Mouse (Mus musculus): Measurements from ENCODE around the gene Exoc7. TPM values are rescaled to one million over a fixed set of nuclear protein-coding genes. Genes with fewer than 3 reads are reported as not detected.

The Exoc7 gene
- polyA plus RNA-seq, 1 experiment = not detected

DNA sequence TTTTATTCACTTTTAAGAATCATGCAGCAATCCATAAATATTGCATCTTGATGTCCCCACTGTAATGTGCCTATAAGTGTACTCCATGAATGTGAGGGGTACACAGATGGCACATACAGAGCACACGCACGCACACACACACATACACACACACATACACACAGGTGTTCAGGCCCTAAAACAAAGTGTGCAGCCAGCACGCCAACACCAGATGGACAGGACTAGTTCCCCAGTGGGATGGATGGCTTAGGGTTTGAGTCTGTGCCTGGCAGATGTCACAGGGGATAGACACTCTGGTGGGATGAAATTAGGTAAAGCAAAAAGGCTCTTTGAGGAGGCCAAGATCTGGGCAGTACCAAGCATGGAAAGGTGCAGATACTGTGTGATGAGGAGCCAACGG, 29.4 kb upstream of the Exoc7 start:
- H3K4me3 ChIP-seq (ENCODE audit: insufficient read depth, low read depth, low read length) = no peak overlapping the region
- peaks cover 39% of the 10 kb centered on the region for H3K4me1 ChIP-seq (ENCODE audit: control insufficient read depth, insufficient read depth, low read length)
- 65% methylated on average over 4 of the region's 4 CpGs for WGBS
- TF ChIP-seq CTCF (IDR thresholded peaks at IDR 0.05; ENCODE audit: insufficient read depth, low read depth, low read length) = no peak
- TF ChIP-seq POLR2A (IDR thresholded peaks at IDR 0.05; ENCODE audit: insufficient read depth, low read depth, low read length) = no peak
- H3K27ac ChIP-seq (ENCODE audit: insufficient read depth, low read depth, low read length) = no peak overlapping the region

DNA sequence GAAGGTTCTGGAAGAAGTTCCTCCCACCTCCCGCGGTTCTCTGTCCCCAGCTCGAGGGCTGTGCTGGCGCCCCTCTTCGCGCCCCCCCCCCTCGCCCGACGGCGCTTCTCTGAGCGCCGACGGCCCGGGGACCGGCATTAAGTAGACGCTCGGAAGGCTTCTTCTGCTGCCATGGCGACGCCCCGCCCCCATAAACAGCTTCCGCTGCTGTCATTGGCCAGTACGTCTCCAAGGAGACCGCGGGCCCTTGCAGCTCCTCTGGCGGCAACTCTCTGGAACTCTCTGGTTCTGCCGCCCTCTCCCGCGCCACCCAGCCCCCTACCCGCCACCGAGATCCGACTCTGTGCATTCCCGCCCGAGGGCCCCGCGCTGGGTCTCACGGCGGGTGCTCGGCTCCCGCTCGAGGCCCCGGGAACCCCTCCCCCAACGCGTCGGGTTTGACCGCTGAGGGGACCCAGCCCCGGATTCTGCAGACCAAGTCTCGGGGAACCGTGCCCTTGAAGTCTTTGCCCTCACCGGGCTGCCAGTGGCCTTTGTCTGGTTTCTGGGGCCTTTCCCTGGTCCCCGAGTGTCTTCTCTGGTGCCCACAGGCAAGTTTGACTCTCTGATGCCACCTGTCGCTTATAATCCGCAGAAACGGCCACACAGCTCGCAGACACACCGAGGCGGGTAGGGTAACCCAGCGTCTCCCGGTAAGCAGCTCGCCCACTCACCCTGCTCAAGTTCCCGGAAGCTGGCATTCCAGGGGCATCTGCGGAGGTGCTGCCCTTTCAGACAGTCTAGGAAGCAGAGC, 28.4 kb upstream of the Exoc7 start, which contains the start of gene Foxj1:
TSS of gene Foxj1 (minus strand) at position 156 of the 793 bp plus-strand sequence.
- peak within 1 kb of the TSS; percentile 57 for H3K4me3 ChIP-seq (ENCODE audit: insufficient read depth, low read depth, low read length)
- H3K4me1 ChIP-seq (ENCODE audit: control insufficient read depth, insufficient read depth, low read length) = peaks cover 39% of the 10 kb centered on the region
- H3K27ac ChIP-seq (ENCODE audit: insufficient read depth, low read depth, low read length) = no peak within 1 kb of the TSS
- TF ChIP-seq POLR2A (IDR thresholded peaks at IDR 0.05; ENCODE audit: insufficient read depth, low read depth, low read length) = no peak
- peak; percentile 37; the same call in 1 of the 2 replicates for TF ChIP-seq CTCF (IDR thresholded peaks at IDR 0.05; ENCODE audit: insufficient read depth, low read depth, low read length)
- WGBS = under 1% methylated on average over 61 of the region's 61 CpGs

DNA sequence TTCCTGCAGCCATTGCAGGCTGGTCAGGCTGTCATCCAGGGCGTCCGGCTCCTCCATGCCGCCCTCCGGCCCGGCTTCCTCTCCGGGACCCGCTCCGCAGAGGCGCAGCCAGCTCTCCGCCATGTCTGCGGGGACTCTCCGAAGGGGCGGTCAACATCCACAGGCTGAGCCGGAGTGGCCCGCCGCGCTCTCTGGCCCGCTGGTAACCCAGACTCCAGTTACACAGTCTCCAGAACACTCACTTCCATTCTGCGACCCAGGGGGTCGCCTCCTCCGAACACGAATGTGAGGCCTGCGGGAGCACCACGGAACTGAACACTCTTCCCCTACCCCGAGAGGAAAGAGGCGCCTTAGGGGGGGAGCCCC, 27.4 kb upstream of the Exoc7 start:
- no peak overlapping the region for H3K27ac ChIP-seq (ENCODE audit: insufficient read depth, low read depth, low read length)
- peaks cover 45% of the 10 kb centered on the region for H3K4me1 ChIP-seq (ENCODE audit: control insufficient read depth, insufficient read depth, low read length)
- TF ChIP-seq POLR2A (IDR thresholded peaks at IDR 0.05; ENCODE audit: insufficient read depth, low read depth, low read length) (0 out of 2 replicates have a peak, but pooled peaks have one; percentile 21), CTCF (IDR thresholded peaks at IDR 0.05; ENCODE audit: insufficient read depth, low read depth, low read length) (no peak)
- 18% methylated on average over 26 of the region's 26 CpGs for WGBS
- 0 out of 2 replicates have a peak overlapping the region, but pooled peaks have one; percentile 35 for H3K4me3 ChIP-seq (ENCODE audit: insufficient read depth, low read depth, low read length)

DNA sequence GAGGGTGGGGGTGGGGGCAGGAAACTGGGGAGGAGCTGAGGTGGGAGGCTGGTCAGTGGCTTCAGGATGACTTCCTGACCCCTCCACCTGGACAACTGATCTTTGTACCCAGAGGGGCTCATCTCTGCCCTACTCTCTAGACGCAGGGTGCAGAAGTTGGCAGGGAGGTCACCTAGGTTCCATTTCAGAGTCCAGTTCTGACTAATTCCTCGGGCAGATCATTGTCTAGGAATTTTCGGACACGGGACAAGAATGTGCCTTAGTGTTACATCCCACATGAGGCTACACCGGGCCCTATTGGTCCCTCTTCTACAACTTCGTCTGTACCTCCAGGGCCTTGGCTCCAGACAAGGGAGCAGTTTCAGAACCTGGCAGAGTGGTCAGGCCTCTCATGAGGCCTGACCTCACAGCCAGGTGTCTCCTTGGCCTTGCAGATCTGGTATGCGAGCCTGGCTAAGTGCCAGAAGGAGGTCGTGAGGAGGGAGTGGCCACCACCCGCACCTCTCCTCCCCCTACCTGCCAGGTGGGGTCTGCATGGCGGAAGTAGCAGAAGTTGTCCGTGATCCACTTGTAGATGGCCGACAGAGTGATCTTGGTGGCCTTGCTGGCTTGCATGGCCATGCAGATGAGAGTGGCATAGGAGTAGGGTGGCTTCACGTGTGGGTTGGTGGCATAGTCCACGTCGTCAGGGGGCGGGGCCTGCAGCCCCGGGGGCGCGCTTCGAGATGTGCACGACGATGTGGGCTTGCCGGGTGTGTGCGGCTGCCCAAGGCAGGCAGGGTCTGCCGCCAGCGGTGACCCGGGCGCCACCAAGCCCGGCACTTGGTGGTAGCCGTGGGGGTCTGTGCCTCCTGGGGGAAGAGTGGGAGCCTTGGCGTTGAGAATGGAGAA, 26.7 kb upstream of the Exoc7 start:
- 36% methylated on average over 31 of the region's 31 CpGs for WGBS
- H3K4me1 ChIP-seq (ENCODE audit: control insufficient read depth, insufficient read depth, low read length) = peaks cover 47% of the 10 kb centered on the region
- TF ChIP-seq POLR2A (IDR thresholded peaks at IDR 0.05; ENCODE audit: insufficient read depth, low read depth, low read length) = no peak
- TF ChIP-seq CTCF (IDR thresholded peaks at IDR 0.05; ENCODE audit: insufficient read depth, low read depth, low read length) = no peak

DNA sequence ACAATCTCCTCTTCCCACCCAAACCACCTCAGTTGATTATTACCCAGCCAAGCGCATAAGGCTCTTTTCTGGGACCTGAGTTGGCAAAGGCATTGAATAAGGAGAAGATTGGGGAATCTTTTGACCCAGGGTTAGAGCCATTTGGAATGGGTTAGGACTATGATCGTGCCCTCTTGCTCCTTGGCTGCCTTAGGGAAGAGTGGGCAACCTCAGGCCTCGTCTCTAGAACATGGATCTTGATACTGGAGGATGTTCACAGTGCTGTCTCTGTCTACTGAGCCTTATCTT, 25.9 kb upstream of the Exoc7 start:
- WGBS = 78% methylated on average over 3 of the region's 3 CpGs

More for the DNA sequence above, 26.7 kb upstream of the Exoc7 start:
- Histone ChIP-seq H3K27ac (ENCODE audit: insufficient read depth, low read depth, low read length) (no peak overlapping the region), H3K4me3 (ENCODE audit: insufficient read depth, low read depth, low read length) (no peak overlapping the region)

DNA sequence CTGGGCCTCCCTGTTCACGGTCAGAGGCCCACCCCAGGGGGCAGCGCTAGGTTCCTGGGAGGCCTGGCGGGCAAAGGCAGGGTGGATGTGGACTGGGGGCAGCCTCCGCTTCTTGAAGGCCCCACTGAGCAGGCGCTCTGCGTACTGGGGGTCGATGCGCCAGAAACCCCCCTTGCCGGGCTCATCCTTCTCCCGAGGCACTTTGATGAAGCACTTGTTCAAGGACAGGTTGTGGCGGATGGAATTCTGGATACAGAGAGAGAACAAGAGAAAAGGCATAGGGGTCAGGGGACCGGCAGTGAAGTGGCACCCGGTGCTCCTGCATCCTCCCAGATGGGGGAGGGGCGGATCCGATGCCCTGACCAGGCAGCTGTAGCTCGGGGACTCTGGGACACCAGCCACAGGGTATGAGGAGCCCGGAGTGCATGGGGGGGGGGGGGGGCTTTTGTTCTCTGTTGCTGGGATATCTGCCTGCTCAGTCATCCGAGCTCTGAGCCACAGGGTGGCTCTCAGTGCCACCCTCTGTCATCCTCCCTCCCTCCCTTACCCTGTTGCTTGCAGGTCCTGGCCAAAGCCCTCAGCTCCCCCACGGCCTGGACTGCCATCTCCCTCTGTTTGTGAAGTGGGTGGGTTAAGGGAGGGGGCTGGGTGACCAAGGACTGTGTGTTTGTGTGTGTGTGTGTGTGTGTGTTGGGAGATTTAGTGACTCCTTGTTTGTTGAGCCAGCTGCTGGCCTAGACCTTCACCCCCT, 25.4 kb upstream of the Exoc7 start:
- Histone ChIP-seq H3K4me1 (ENCODE audit: control insufficient read depth, insufficient read depth, low read length) (peaks cover 47% of the 10 kb centered on the region), H3K4me3 (ENCODE audit: insufficient read depth, low read depth, low read length) (no peak overlapping the region), H3K27ac (ENCODE audit: insufficient read depth, low read depth, low read length) (no peak overlapping the region)
- TF ChIP-seq POLR2A (IDR thresholded peaks at IDR 0.05; ENCODE audit: insufficient read depth, low read depth, low read length) = no peak
- TF ChIP-seq CTCF (IDR thresholded peaks at IDR 0.05; ENCODE audit: insufficient read depth, low read depth, low read length) = no peak
- 44% methylated on average over 19 of the region's 19 CpGs for WGBS

More for the DNA sequence above, 25.9 kb upstream of the Exoc7 start:
- TF ChIP-seq POLR2A (IDR thresholded peaks at IDR 0.05; ENCODE audit: insufficient read depth, low read depth, low read length) (no peak), CTCF (IDR thresholded peaks at IDR 0.05; ENCODE audit: insufficient read depth, low read depth, low read length) (no peak)
- no peak overlapping the region for H3K4me3 ChIP-seq (ENCODE audit: insufficient read depth, low read depth, low read length)
- no peak overlapping the region for H3K27ac ChIP-seq (ENCODE audit: insufficient read depth, low read depth, low read length)
- H3K4me1 ChIP-seq (ENCODE audit: control insufficient read depth, insufficient read depth, low read length) = peaks cover 47% of the 10 kb centered on the region

DNA sequence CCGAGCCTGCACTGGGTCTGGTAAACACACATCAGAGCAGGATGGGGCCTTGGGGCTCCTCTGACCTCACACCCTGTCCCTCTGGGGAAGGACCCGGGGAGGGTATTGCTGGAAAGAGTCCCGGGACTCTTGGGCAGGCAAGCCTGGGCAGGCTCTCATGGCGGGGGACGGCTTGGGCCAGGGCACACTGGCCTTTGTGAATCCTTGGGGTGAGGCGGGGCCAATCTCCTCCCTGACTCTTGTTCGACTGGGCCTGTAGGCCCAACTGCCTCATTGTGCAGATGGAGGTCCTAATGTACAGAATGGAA, 23.1 kb upstream of the Exoc7 start:
- WGBS = 61% methylated on average over 7 of the region's 7 CpGs

DNA sequence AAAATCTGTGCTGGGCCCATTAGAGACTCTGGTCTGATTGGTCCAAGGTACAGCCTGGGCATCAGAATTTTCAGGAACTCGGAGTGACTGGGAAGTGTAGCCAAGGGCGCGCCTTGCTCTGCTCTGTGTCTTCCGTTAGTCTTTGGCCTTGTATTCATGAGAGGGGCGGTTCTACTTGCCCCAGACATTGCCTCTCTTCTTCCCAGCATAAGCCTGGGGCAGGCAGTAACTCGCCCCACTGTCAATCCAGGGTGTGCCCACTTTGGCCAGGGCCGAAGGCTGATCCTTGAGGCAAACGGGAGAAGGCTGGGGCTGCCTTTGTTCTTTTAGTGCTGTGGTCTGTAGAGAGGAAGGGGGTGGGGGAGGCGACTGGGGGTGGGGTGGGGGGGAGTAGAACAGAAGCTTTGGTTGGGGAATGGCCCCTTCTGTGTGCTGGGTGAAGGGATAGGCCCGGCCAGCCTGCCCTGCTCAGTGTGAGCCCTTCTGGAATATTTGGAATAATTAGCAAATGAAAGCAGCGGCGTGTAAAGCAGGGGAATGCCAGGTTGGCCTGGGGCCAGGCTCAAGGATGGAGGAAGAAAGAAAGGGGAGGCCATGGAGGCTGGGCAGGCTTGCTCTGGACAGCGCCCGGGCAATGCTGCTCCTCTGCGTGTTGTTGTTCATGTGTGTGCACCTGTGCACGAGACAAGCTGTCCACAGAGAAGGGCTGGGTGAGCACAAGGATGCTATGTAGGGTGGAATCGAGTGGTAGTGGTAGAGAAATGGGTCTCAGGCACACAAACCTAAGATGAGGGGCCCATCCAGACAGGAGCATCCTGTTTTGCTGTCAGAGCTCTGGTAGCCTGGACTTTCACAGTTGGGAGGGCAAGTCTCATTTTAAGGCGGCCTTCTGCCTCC, 22.5 kb upstream of the Exoc7 start:
- no peak overlapping the region for H3K4me3 ChIP-seq (ENCODE audit: insufficient read depth, low read depth, low read length)
- 53% methylated on average over 18 of the region's 18 CpGs for WGBS
- no peak overlapping the region for H3K27ac ChIP-seq (ENCODE audit: insufficient read depth, low read depth, low read length)
- TF ChIP-seq CTCF (IDR thresholded peaks at IDR 0.05; ENCODE audit: insufficient read depth, low read depth, low read length) (no peak), POLR2A (IDR thresholded peaks at IDR 0.05; ENCODE audit: insufficient read depth, low read depth, low read length) (no peak)
- H3K4me1 ChIP-seq (ENCODE audit: control insufficient read depth, insufficient read depth, low read length) = peaks cover 25% of the 10 kb centered on the region

More for the DNA sequence above, 23.1 kb upstream of the Exoc7 start:
- Histone ChIP-seq H3K27ac (ENCODE audit: insufficient read depth, low read depth, low read length) (no peak overlapping the region), H3K4me3 (ENCODE audit: insufficient read depth, low read depth, low read length) (no peak overlapping the region), H3K4me1 (ENCODE audit: control insufficient read depth, insufficient read depth, low read length) (peaks cover 31% of the 10 kb centered on the region)
- TF ChIP-seq CTCF (IDR thresholded peaks at IDR 0.05; ENCODE audit: insufficient read depth, low read depth, low read length) (no peak), POLR2A (IDR thresholded peaks at IDR 0.05; ENCODE audit: insufficient read depth, low read depth, low read length) (no peak)

Measured in olfactory bulb, adult 2 months (tissue).